Mouse (Mus musculus) macrophage (primary cell): ENCODE measurements at regions not wholly inside any gene's neighbourhood (a gene's known extent, or its start where the extent isn't known, plus 50 kb on each side); places are given as distances from the start of the nearest gene placed in this dataset.

Experiments
- H3K27ac ChIP-seq: fragments of 350-480 bp; formaldehyde crosslinking; 2 replicates; pipeline ENCODE4 v1.9.0; 2021
- H3K36me3 ChIP-seq: fragments of 350-480 bp; formaldehyde crosslinking; 2 replicates; pipeline ENCODE4 v1.9.0; 2021; ENCODE audit errors: inconsistent target
- H3K4me3 ChIP-seq: fragments of 350-480 bp; formaldehyde crosslinking; 2 replicates; pipeline ENCODE4 v1.9.0; 2021; ENCODE audit errors: inconsistent target
- H3K79me2 ChIP-seq: fragments of 350-480 bp; formaldehyde crosslinking; 2 replicates; pipeline ENCODE4 v1.9.0; 2021; ENCODE audit errors: inconsistent target
- WGBS: methylation state at CpG from one replicate; pipeline ENCODE4 v1.1.7; 2026; ENCODE audit warnings: inconsistent platforms; ENCODE audit not compliant: missing documents; 5-methylcytosine and 5-hydroxymethylcytosine counted together

DNA sequence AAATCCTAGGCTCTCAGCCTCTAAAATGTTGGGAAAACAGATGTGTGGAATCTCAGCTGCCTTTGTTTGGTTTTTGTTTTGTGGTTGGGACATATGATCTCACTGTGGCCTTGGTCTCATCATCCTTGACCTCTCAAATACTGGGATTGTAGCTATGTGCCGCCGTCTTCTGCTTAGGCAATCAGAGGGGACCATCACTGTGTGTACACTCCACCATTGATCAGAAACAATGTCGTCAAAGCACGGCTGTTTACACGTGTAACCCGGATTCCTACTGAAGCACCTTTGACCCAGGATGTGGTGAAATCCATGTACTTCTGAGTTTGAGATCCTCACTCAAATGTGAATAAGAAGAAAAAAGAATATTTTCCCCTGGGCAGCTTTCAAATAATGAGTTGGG lies 68.0 kb upstream of the Nap1l1 start:
- H3K4me3 ChIP-seq: no peak overlapping the region
- 100% methylated on average over 6 of the region's 6 CpGs for WGBS
- no peaks in the 10 kb centered on the region for H3K36me3 ChIP-seq
- no peak overlapping the region for H3K27ac ChIP-seq
- no peaks in the 10 kb centered on the region for H3K79me2 ChIP-seq

DNA sequence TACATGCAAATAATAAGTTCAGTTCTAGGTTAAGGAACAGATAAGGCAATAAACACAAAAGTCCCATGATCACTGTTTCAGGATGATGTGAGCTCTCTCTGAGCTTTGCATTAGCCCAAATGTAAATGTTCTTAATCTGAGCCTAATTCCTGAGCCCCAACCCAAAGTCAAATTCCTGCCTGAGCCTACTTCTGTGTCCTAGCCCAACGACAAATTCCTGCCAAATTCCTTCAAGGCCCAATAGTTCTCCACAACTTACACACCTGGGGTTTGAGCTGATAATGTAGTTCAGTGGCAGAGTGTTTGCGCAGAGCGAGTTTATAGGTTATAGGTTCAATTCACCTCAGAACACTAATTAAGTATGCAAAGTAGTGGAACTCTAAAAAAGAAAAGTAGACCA lies 64.1 kb upstream of the Nap1l1 start:
- Histone ChIP-seq H3K4me3 (no peak overlapping the region), H3K36me3 (no peaks in the 10 kb centered on the region), H3K27ac (no peak overlapping the region), H3K79me2 (no peaks in the 10 kb centered on the region)
- WGBS: 87% methylated on average over 3 of the region's 3 CpGs

DNA sequence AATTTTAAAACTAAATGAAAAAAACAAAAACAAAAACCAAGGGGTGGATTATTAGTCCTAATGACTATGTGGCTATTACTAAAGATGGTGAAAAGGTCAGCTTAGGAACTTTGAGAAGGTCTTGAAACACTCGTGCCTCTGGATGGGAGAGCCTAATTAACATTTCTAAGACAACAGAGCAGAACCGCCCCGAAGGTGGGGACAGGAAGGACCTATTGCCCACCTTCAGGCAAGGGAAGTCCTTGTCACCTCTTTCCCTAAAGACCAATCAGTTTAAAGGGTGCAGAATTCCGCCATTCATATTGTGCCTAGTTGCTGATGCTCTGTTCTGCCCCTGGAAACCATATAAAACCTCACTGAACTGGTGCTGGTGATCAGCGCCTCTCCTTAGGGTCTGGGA lies 63.5 kb upstream of the Nap1l1 start:
- H3K4me3 ChIP-seq: no peak overlapping the region
- H3K36me3 ChIP-seq: no peaks in the 10 kb centered on the region
- 90% methylated on average over 5 of the region's 5 CpGs for WGBS

DNA sequence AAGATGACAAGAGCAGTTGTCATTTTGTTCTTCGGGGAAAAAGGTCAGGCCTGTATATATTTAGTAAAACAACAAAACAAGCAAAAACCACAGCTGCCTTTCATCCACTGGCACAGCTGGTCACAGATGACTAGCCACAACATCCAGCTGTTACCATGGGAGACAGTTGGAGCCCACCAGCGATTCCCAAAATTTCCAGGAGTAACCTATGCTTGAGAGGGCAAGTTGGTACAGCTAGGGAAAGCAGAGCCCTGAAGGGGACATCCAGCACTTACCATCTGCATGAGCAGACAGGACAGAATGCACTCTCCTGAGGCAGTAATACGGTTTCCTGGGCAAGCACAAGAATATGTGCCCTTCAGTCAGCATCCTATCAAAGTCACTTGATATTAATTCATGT lies 62.9 kb upstream of the Nap1l1 start:
- Histone ChIP-seq H3K27ac (no peak overlapping the region), H3K4me3 (no peak overlapping the region), H3K79me2 (no peaks in the 10 kb centered on the region), H3K36me3 (no peaks in the 10 kb centered on the region)
- WGBS: 83% methylated on average over 3 of the region's 3 CpGs

More for the DNA sequence above, 63.5 kb upstream of the Nap1l1 start:
- Histone ChIP-seq H3K79me2 (no peaks in the 10 kb centered on the region), H3K27ac (no peak overlapping the region)

DNA sequence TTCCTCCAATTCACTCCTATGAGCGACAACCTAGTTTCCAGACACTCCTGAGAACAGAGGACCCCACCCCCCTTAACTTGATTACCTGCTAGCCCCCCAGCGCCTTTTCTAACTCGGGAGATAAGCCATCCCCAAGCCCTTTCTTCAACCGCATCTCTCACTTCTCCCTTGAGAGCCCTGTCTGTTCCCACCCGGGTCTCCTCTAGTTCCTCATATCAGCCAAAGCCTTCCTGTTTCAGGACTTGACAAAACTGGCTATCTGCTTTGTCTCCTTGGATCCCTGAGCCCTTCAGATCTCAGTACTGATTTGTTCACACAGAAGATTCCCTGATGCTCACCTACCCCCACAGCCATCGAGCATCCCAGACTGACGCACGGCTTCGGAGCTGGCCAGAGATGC lies 61.5 kb upstream of the Nap1l1 start:
- H3K36me3 ChIP-seq: no peaks in the 10 kb centered on the region
- no peak overlapping the region for H3K27ac ChIP-seq
- H3K79me2 ChIP-seq: no peaks in the 10 kb centered on the region
- H3K4me3 ChIP-seq: no peak overlapping the region
- WGBS: 58% methylated on average over 9 of the region's 9 CpGs

DNA sequence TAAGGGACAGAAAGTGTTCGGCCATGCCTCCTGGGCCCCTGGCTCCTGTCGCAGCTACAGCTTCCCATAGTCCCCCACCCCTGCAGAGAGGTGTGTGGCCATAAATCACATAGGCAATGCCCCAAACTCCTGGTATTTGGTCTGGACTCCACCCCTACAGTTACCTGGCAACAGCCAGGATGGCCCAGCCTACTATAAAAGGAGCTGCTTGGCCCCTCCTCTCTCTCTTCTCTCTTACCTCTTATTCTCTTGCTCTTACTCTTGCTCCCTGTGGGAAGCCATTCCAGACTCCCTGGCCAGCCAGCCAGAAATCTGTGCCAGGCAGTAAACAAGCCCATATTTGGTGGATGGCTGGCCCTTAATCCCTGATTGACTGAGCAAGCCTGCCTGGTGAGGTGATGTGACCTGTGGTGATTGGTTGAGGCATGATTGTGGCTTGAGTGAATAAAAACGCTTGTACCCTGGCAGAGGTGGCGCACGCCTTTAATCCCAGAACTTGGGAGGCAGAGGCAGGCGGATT lies 56.4 kb upstream of the Nap1l1 start:
- no peak overlapping the region for H3K4me3 ChIP-seq
- no peaks in the 10 kb centered on the region for H3K79me2 ChIP-seq
- 98% methylated on average over 4 of the region's 6 CpGs for WGBS
- no peak overlapping the region for H3K27ac ChIP-seq
- no peaks in the 10 kb centered on the region for H3K36me3 ChIP-seq

DNA sequence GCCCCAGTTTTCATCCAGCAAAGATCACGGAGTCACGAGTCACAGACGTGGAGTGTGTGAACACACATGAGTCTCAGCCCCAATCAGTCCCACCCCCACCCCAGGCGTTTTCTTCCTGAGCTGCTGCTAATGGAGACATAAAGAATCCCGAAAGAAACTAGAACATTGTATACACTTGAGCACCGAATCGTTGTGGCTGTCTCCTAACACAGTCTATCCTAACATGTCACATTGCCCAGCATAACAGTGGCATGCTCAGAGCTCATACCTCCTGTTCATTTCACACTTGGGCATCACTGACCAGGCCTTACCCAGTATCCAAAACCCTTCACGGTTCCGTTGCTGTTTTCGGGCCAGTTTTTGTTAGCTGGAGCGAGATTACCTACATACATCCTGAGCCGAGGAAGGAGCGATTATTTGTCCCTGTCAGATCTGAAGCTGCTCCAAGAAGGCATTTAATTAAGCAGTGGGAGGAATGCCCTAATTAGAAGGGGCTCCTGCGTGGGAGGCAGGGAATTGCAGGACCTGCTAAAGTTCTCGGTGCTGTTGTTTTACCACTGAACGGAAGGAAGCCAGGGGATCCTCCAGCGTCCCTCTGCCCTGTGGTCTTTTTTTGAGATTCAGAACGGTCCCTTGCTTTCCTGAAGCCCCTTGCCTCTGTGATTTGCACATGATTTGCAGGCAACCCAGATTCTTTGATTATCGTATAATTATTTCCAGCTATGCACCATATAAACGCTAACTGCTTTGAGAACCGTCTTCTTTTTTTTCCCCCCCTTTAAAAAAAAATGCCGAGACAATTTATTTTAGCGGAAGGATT lies 53.4 kb upstream of the Nap1l1 start:
- H3K27ac ChIP-seq: no peak overlapping the region
- no peaks in the 10 kb centered on the region for H3K36me3 ChIP-seq
- WGBS: 77% methylated on average over 23 of the region's 23 CpGs
- H3K4me3 ChIP-seq: no peak overlapping the region
- H3K79me2 ChIP-seq: no peaks in the 10 kb centered on the region

DNA sequence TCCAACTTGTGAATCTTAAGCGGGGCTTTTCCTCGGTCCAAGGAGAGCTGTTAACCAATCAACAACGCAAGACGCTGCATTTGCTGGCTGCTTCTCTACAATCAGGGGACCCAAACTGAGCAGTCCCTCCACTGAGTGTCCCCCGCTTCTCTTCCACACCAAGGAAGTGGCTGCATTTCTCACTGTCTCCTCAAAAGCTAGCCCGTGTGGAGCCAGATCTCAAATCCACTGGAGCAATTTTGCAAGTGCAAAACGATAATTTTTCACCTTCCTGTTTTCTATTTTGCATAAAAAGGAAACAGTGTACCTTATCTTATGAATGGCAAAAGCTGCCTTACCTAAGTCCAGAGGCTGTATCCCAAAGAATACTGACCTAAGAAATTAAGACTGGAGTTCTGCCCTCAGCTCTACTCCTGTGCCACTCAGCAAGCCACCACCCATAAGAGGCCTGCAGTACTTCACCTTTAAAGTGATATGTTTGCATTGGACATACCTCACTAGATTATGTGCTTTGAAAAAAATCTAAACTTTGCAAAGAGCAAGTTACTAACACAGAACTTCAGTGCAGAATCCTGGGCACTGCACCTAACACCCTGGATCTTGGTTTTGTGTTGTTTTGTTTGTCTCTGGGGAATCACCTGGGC lies 52.7 kb upstream of the Nap1l1 start:
- Histone ChIP-seq H3K36me3 (no peaks in the 10 kb centered on the region), H3K79me2 (no peaks in the 10 kb centered on the region), H3K4me3 (no peak overlapping the region), H3K27ac (no peak overlapping the region)
- WGBS: 46% methylated on average over 7 of the region's 7 CpGs

DNA sequence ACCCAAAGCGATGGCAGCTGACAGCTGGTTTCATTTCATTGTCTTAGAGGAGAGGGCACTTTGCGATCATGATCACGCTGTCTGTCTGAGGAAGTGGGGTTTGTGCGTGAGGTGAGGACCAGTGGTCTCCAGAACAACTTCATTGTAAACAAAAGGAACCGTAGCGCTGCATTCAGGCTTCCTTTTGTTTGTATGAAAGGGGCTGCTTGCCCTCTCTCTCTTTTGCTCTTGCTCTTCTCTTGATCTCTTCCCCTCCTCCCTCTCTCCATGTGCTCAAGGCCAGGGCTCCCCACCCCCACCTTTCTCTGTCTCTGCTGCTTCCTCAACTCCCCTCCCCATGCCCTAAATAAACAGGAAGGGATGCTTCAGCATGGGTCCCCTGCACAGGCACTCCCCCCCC lies 51.0 kb upstream of the Nap1l1 start:
- Histone ChIP-seq H3K36me3 (no peaks in the 10 kb centered on the region), H3K4me3 (no peak overlapping the region), H3K79me2 (no peaks in the 10 kb centered on the region), H3K27ac (peak overlapping the region; percentile 57)
- WGBS: 28% methylated on average over 6 of the region's 6 CpGs

DNA sequence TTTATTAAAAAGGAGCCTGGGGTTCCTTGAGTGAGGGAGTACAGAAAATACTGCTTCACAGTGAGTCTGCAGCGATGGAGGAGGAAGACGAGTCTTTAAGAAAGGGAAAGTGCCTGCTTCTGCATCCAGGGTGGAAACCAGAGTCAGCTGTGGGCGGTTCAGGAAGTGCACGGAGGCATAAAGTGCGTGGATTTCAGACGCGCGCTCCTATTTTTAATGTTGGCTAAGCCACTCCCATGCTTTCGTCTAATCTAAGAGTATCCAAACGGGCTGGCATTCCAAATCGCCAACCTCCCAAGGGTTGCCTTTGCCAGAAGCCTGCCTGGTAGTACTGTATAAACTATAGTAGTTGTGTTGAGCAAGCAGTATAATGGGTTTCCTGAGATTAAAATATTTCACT lies 50.4 kb upstream of the Nap1l1 start:
- WGBS: 1% methylated on average over 11 of the region's 11 CpGs
- H3K36me3 ChIP-seq: no peaks in the 10 kb centered on the region
- H3K27ac ChIP-seq: peak overlapping the region; percentile 57
- peak overlapping the region; percentile 12; the same call in 1 of the 2 replicates for H3K4me3 ChIP-seq
- no peaks in the 10 kb centered on the region for H3K79me2 ChIP-seq
